Mouse (Mus musculus) spleen, adult 2 months (tissue): ENCODE measurements around the gene Fabp7.

Source experiments
- CTCF ChIP-seq: fragments of 200-500 bp; IDR thresholded peaks from 2 replicates; pipeline ENCODE4 v1.5.1; 2011; ENCODE audit warnings: mild to moderate bottlenecking, inconsistent platforms; ENCODE audit not compliant: insufficient read depth, insufficient read length, insufficient replicate concordance; ENCODE audit errors: extremely low read depth
- POLR2A ChIP-seq: fragments of 200-500 bp; IDR thresholded peaks from 2 replicates; pipeline ENCODE4 v1.6.1; 2011; ENCODE audit warnings: low read depth, low read length, inconsistent platforms

DNA sequence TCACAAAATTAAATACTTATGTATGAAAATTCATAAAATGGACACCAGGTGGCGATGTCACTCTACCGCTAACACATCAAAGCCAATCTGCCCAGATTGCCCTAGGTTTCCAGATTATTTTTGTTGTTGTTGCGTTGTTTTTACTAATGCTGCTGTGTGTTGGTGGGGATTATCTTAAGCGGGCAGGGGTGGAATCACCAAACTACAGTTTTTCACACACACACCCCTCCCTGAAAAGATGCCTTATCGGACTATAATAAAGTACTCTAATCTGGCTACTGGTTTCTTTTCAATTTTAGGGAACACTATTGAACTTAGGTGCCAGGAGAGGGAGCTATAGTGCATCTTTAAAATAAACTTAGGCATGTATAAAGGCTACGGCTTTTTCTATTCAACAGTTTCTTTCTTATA, 41.1 kb upstream of the Fabp7 start:
- peak; percentile 53; the same call in 1 of the 2 replicates for TF ChIP-seq CTCF
- no peak for TF ChIP-seq POLR2A
